Mouse (Mus musculus): Measurements from ENCODE around the gene S100pbp. TPM values are rescaled to one million over a fixed set of nuclear protein-coding genes. Genes with fewer than 3 reads are reported as not detected.

S100pbp gene
- polyA plus RNA-seq, 1 experiment = 28.5 TPM

- WGBS = 46% methylated on average over 55 of the region's 55 CpGs
- peaks cover 76% of the 10 kb centered on the region for H3K4me1 ChIP-seq (ENCODE audit: control insufficient read depth, insufficient read depth, low read length)
- no peaks in the 10 kb centered on the region for H3K27me3 ChIP-seq (ENCODE audit: control insufficient read depth, insufficient read depth, low read length)
- no peak overlapping the region for H3K27ac ChIP-seq (ENCODE audit: insufficient read depth, low read length)
- H3K4me3 ChIP-seq (replicated peaks; ENCODE audit: insufficient read depth, low read depth, low read length) = no peak overlapping the region
- peak in 1 of 2 experiments; percentile 47 for DNase-seq
- TF ChIP-seq POLR2A (IDR thresholded peaks at IDR 0.05; ENCODE audit: borderline replicate concordance, insufficient read depth, low read length) (no peak), CTCF (IDR thresholded peaks at IDR 0.05; ENCODE audit: borderline replicate concordance, insufficient read depth, low read depth, low read length) (no peak)
These were observed 34.1 kb upstream of the S100pbp start for GRCm38 (mm10) chr4:129223421-129224281.

GRCm38 (mm10) chr4:129222019-129222925 is 32.7 kb upstream of the S100pbp start:
- TF ChIP-seq POLR2A (IDR thresholded peaks at IDR 0.05; ENCODE audit: borderline replicate concordance, insufficient read depth, low read length) (no peak), CTCF (IDR thresholded peaks at IDR 0.05; ENCODE audit: borderline replicate concordance, insufficient read depth, low read depth, low read length) (no peak)
- peak in 1 of 2 experiments; percentile 49 for DNase-seq
- peak overlapping the region; percentile 65 for H3K27ac ChIP-seq (ENCODE audit: insufficient read depth, low read length)
- H3K27me3 ChIP-seq (ENCODE audit: control insufficient read depth, insufficient read depth, low read length) = no peaks in the 10 kb centered on the region
- 44% methylated on average over 31 of the region's 31 CpGs for WGBS
- H3K4me3 ChIP-seq (replicated peaks; ENCODE audit: insufficient read depth, low read depth, low read length) = no peak overlapping the region
- H3K4me1 ChIP-seq (ENCODE audit: control insufficient read depth, insufficient read depth, low read length) = peaks cover 70% of the 10 kb centered on the region

GRCm38 (mm10) chr4:129221097-129222010 is 31.8 kb upstream of the S100pbp start:
- peak in 1 of 2 experiments; percentile 35 for DNase-seq
- H3K27me3 ChIP-seq (ENCODE audit: control insufficient read depth, insufficient read depth, low read length) = no peaks in the 10 kb centered on the region
- H3K27ac ChIP-seq (ENCODE audit: insufficient read depth, low read length) = peak overlapping the region; percentile 65
- H3K4me1 ChIP-seq (ENCODE audit: control insufficient read depth, insufficient read depth, low read length) = peaks cover 67% of the 10 kb centered on the region
- no peak overlapping the region for H3K4me3 ChIP-seq (replicated peaks; ENCODE audit: insufficient read depth, low read depth, low read length)
- TF ChIP-seq CTCF (IDR thresholded peaks at IDR 0.05; ENCODE audit: borderline replicate concordance, insufficient read depth, low read depth, low read length) (no peak), POLR2A (IDR thresholded peaks at IDR 0.05; ENCODE audit: borderline replicate concordance, insufficient read depth, low read length) (no peak)
- 62% methylated on average over 23 of the region's 23 CpGs for WGBS

GRCm38 (mm10) chr4:129220376-129221089 is 31.0 kb upstream of the S100pbp start:
- TF ChIP-seq POLR2A (IDR thresholded peaks at IDR 0.05; ENCODE audit: borderline replicate concordance, insufficient read depth, low read length) = 0 out of 2 replicates have a peak, but pooled peaks have one; percentile 11
- no peak for TF ChIP-seq CTCF (IDR thresholded peaks at IDR 0.05; ENCODE audit: borderline replicate concordance, insufficient read depth, low read depth, low read length)
- Histone ChIP-seq H3K4me3 (replicated peaks; ENCODE audit: insufficient read depth, low read depth, low read length) (no peak overlapping the region), H3K4me1 (ENCODE audit: control insufficient read depth, insufficient read depth, low read length) (peaks cover 59% of the 10 kb centered on the region), H3K27me3 (ENCODE audit: control insufficient read depth, insufficient read depth, low read length) (no peaks in the 10 kb centered on the region), H3K27ac (ENCODE audit: insufficient read depth, low read length) (peak overlapping the region; percentile 65)
- WGBS = 7% methylated on average over 7 of the region's 7 CpGs
- DNase-seq = peak; percentile 81 to 87

DNA sequence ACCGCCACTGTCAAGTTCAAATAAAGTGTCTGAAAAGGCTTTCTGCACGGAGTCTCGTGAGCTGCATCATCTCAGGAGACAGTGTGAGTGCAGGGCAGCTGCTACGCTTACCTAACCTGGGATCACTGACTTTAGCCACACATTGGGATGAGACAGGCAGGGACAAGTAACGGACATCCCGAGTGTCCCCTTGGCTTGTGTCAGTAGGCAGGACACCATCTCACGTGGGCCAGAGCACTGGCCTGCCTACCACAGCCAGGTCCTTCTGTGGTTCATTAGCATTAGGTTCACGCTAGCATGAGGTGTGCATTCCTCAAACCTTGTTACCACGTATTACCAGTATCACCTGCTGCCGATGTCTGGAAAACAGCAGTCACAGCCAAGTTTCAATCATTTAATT is 29.7 kb upstream of the S100pbp start:
- Histone ChIP-seq H3K4me1 (ENCODE audit: control insufficient read depth, insufficient read depth, low read length) (peaks cover 49% of the 10 kb centered on the region), H3K4me3 (replicated peaks; ENCODE audit: insufficient read depth, low read depth, low read length) (no peak overlapping the region), H3K27me3 (ENCODE audit: control insufficient read depth, insufficient read depth, low read length) (no peaks in the 10 kb centered on the region), H3K27ac (ENCODE audit: insufficient read depth, low read length) (no peak overlapping the region)
- TF ChIP-seq POLR2A (IDR thresholded peaks at IDR 0.05; ENCODE audit: borderline replicate concordance, insufficient read depth, low read length) (no peak), CTCF (IDR thresholded peaks at IDR 0.05; ENCODE audit: borderline replicate concordance, insufficient read depth, low read depth, low read length) (no peak)
- DNase-seq = no peak
- 53% methylated on average over 10 of the region's 10 CpGs for WGBS

DNA sequence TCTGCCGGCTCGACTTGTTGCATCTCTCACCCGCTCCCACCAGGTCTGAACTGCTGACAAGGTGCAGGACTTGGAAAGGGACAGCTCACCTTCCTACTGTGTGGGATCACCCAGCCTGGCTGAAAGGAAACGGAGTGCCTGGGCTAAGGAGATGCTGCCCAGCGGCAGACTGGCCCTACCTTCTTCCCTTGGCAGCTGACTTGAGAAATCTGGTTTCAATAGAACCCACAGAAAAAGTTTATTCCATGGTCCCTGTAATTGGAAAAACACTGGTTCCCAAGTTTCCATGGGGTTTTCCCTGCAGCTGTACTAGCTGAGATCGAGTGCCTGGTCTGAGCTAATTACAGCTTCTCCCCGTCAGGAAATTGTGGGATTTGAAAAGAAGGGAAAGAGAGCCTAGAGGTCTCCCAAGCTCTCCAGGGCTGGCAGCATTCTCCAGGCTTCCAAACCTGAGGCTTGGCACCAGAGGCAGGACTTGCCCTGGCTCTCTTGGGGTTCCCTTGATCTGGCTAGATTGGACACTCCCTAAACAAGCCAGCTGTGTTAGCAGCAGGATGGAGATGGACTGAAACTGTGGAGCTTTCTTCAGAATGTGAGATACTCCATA is 29.1 kb upstream of the S100pbp start:
- H3K27ac ChIP-seq (ENCODE audit: insufficient read depth, low read length) = no peak overlapping the region
- H3K27me3 ChIP-seq (ENCODE audit: control insufficient read depth, insufficient read depth, low read length) = no peaks in the 10 kb centered on the region
- DNase-seq = no peak
- peaks cover 44% of the 10 kb centered on the region for H3K4me1 ChIP-seq (ENCODE audit: control insufficient read depth, insufficient read depth, low read length)
- WGBS = 73% methylated on average over 7 of the region's 7 CpGs
- no peak overlapping the region for H3K4me3 ChIP-seq (replicated peaks; ENCODE audit: insufficient read depth, low read depth, low read length)
- TF ChIP-seq POLR2A (IDR thresholded peaks at IDR 0.05; ENCODE audit: borderline replicate concordance, insufficient read depth, low read length) = no peak
- no peak for TF ChIP-seq CTCF (IDR thresholded peaks at IDR 0.05; ENCODE audit: borderline replicate concordance, insufficient read depth, low read depth, low read length)
